Mouse (Mus musculus): ENCODE results near the gene Smg1. TPM values are rescaled to one million over a fixed set of nuclear protein-coding genes. Genes with fewer than 3 reads are reported as not detected.

The Smg1 gene
- total RNA-seq, 2 experiments from 2014 or later, result 22.0 to 26.6 TPM

DNA sequence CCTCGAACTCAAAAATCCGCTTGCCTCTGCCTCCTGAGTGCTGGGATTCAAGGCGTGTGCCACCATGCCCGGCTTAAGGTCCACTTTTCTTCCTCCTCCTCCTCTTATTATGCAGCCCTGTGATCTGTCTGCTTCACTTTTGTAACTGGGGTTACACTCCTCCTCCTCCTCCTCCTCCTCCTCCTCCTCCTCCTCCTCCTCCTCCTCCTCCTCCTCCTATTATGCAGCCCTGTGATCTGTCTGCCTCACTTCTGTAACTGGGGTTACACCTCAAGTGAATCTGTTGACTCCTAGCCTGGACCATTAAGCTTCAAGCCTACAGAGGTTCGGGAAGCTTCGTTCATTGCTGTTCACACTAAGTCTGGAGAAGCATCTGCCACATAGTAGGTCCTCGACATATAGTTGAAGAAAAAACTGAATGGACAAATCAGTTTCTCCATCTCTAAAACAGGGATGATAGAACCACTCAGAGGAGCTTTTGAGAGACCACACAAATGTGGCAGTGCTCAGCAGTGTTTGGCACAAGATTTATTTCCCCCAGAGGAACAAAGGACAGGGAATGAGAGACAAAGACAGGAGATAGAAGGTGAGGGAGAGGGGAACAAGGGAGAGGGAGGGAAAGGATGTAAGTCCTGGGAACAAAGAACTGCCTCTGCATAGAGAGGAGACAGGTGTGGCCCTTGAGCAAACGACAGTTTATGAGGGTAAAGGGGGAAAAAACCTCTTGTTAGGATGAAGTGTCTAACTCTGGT is 126.5 kb downstream of the Smg1 start:
- intact Hi-C loops (cut with DNase I; ENCODE audit: low total_unique reads), result no loop called here
- DNase-seq, result no peak

DNA sequence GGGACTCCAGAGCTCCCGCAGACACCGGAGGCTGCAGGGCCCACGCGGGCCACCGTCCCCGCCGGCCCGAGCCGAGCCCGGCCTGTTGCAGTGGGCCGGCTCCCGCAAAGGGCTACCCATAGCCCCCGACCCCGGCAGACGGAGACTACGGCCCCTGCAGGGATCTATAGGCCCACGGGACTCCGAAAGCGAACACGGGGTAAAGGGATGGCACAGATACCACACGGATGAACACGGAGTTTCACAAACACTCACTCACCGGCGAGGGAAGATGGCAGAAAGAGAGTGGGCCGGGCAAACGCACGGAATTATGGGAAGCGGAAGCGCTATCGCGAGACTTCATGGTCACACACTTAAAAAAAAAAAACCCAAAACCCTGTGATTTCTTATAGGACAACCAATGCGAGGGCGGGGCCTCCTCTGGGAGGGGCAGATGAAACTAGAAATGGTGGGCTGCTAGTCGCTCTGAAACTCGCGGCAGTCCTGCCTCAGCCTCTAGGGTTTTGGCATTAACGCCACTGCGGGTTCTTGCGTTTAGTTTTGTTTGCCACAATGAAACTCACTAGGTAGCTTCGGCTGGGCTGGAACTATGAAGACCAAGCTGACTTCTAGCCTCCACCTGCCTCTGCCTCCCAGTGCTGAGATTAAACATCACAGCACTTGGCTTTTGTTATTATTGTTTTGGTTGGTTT is 127.4 kb downstream of the Smg1 start, which contains the start of gene Rps15a:
Rps15a (minus strand) TSS at position 312 of the 692 bp plus-strand sequence.
- intact Hi-C loops (cut with DNase I; ENCODE audit: low total_unique reads), result no loop called here
- peak; percentile 93 for DNase-seq

DNA sequence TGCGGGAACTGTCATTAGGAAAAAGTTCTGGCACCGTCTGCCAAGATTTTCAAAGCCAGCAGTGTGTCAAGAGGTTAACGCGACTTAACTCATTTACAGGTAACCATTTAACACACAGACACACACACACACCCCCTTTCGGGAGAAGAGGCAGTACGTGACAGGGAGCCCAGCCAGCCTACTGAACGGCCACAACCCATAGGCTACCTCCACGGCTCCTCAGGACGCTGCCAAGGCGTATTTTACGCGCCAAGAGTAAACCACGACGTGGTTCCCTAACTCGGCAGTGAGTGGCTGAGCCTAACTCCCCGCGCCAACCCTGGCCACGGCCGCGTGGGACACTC is 128.0 kb downstream of the Smg1 start:
- DNase-seq, result no peak
- intact Hi-C loops (cut with DNase I; ENCODE audit: low total_unique reads), result no loop called here

DNA sequence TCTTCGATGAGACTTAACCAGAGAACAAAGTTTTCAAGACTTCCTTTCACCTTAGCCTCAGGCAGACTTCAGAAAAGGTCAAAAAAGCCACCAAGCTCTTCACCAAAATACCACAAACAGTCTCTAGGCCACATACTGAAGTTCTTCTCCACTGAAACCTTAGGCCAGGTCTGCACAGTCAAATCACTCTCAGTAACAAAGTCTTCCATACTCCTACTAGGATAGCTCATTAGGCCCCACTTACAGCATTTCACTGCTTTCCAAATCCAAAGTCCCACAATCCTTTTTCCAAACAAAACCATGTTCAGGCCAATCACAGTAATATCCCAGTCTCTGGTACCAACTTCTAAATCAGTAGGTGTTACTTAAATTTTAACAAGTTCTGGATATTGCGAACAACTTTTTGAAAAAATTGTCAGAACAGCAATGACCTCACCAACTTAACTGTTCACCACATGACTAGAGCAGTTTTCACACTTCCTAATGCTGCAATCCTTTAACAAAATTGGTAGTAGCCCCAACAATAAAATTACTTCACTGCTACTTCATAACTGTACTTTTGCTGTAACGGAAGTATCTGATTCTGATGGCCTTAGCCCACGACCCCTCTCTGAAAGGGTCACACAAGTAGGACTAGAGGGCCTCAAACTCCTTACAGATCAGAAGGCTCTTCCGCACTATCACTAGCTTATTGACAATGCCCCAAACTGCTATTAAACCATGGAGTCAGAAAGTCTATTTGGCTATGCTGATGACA is 129.8 kb downstream of the Smg1 start:
- intact Hi-C loops (cut with DNase I; ENCODE audit: low total_unique reads), result loop anchor here (5.0 kb wide), 1 partner anchor 696 kb away; no protein-coding TSS in a partner anchor
- no peak for DNase-seq

DNA sequence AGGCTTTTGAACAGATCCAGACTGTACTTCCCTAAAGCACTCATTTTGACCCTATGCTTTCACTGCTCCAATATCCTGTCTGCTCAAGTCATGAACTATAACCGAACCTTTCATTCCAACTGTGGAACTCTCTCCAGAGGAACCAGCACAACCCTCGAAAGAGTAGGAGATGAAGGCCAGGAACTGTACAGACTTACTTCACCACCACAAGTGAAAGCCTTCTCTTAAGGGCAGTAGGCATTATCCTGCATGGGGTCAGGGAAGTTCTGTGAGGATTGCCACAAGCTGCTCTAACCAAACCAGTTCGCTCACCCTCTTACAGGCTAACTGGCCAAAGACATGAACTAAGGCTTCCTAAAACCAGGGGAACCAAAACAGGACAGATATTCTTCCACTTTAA is 132.3 kb downstream of the Smg1 start:
- no peak for DNase-seq
- intact Hi-C loops (cut with DNase I; ENCODE audit: low total_unique reads), result loop anchor here (5.0 kb wide), 1 partner anchor 694 kb away; no protein-coding TSS in a partner anchor

DNA sequence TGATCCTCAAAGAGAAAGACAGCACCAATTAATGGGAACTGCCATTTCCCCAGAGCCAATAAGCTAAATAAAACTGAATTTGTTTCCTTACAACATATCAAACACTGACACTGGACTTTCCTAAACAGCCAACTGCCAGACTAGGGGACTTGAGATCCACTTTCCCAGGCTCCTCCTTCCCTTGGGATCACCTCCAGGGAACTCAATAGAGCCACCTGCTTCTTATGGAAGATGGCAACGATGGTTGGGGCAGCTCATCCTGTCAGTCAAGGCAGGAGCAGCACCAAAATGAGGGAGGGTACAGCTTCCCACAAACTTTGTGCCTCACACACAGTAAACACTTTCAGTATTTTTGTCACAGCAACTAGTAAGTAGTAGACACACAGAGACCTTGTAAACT is 135.8 kb downstream of the Smg1 start:
- intact Hi-C loops (cut with DNase I; ENCODE audit: low total_unique reads), result no loop called here
- DNase-seq, result no peak

DNA sequence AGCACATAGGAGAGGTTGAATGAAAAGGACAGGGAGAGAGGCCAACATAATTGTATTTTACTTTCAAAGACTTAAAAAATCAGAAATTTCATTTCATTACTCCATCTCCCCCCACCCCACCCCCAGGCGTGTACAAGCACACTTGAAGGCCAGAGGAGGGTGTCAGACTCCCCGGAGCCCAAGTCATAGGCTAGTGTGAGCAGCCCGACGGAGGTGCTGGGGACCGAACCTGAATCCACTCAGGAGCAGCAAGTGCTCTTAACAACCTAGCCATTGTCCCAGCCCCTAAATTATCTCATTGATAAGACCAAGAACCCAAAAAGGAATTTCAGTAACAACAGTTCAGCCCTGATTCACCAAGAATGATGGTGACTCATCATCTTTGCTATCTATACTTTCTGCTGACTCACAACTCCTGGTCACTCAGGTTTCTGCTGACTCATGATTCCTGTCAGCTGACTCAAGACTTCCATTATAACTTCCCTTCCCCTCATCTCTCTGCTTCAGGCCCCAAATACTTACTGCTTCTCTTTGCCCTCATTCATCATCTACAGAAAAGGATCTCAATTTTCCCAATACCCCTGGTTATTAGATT is 138.9 kb downstream of the Smg1 start:
- intact Hi-C loops (cut with DNase I; ENCODE audit: low total_unique reads), result no loop called here

DNA sequence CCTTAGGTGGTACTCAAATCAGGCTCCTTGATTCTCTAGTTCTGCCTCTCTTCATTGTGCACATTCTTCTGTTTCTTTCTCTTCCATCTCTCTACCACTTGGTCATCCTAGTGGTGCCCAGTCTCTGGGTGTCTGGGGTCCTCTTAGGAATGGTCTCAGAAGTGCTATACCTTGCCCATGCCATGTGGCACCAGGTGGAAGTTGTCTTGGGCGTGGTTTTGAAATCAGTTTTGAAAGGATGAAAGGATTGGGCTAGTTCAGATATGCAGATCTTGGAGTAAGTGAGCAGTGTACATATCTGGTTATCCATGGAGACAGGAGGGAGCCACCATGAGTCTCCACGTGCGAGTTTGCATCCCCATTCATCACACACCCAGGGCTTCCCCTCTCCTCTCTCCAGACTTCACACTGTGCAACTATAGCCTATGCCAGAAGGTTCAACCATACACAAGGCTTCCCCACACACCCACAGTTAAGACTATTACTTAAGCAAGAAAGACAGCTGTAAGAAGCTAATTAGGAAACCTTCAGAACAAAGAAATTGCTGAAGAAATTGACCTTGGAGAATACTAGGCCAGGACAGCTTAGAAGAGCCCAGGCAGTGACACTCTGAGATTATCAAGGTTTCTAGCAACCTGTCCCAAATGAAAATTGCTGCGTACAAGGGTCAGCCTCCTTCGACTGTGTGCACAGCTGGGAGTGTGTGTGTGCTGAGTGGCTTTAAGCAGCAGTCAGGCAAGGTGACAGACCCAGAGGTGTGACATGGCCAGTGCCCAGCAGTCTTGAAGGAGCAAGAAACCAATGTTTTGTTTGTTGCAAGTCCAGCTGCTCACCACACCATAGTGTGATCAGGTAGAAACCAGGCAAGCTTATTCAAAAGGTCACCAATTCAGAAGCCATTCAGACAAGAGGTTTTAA is 139.7 kb downstream of the Smg1 start:
- DNase-seq, result no peak
- intact Hi-C loops (cut with DNase I; ENCODE audit: low total_unique reads), result no loop called here

More for the DNA sequence above, 138.9 kb downstream of the Smg1 start:
- no peak for DNase-seq

DNA sequence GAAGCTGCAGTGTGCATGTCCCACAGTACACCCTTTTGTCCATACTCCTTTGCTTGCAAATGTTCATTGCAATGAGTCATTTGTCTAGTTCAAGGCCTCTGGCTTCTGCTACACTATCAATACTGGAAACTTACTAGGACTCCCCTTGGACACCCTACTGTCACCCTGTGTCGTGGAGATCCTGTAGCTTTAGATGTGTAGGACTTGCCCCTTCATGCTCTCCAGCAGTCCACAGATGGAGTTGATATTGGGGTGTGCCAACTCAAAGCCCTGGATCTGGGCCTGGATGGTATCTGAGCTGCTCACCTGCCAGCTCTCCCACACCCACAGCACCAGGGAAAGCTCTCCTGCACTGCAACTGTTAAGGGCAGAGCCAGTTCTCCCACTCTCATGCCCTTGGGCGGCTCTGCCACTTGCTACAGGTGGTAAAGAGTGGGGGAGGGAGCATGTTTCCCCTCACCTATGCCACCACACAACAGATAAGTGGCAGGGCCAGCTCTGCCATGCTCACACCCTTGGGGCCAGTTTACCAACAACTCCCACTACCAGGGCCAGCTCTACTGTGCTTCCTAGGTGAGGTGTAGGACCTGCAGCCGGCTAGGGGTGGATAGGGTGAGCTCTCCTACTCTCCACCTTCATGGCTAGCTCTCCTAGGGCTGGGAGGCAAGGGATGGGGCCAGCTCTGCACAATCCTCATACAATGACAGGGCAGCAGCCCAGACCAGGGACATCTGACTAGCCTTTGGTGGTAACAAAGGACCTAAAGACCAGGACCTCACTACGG is 140.6 kb downstream of the Smg1 start:
- intact Hi-C loops (cut with DNase I; ENCODE audit: low total_unique reads), result no loop called here
- DNase-seq, result no peak

DNA sequence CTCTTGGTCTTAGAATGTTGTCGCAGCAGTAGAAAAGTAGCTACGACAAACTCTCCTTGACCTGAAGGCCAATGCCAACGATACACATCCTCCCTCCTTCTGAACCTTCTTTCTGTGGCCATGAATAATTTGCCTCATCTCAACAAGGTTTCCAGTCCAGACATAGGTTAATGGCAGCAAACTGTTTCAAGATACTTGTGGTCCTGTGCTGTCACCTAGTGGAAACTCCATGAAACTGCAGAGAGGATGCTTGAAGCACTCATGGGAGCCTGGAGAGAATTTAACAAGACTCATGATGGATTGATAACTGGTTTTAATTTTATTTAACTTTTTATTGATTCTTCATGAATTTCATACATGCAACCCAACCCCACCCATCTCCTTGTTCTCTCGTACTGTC is 141.2 kb downstream of the Smg1 start:
- intact Hi-C loops (cut with DNase I; ENCODE audit: low total_unique reads), result no loop called here
- no peak for DNase-seq

DNA sequence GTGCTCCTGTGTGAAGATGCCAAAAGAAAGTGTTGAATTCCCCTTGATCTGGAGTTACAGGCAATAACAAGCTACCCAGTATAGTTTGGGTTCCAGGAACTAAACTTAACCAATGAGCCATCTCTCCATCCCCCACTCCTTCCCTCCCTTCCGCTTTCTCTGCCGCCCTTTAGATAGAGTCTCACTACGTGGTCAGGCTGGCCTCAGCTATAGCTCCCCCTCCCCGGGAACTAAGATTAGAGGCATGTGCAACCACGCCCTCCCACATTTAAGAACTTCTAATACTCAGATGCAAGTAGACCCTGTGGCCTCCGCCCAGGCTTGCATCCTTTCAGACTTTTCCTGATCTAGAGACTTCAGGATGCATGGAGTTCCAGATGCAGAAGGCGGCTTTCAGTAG is 145.9 kb downstream of the Smg1 start:
- intact Hi-C loops (cut with DNase I; ENCODE audit: low total_unique reads), result no loop called here

More for the DNA sequence above, 145.9 kb downstream of the Smg1 start:
- DNase-seq, result no peak

Other genes with a start within 250 kb of the Smg1 start
- 100 to 1,000 TPM; 566 to 601 TPM for gene Rps15a, start 127.5 kb downstream of the Smg1 start, total RNA-seq (2021)
- gene Arl6ip1, start 114.0 kb downstream of the Smg1 start, total RNA-seq (2021), result 10 to 100 TPM; 18.1 to 19.1 TPM
- gene Syt17, start 204.6 kb upstream of the Smg1 start, total RNA-seq (2021), result under 1 TPM; 0.88 to 0.89 TPM
- 10 to 100 TPM; 17.3 to 18.7 TPM for gene Itpripl2, start 248.3 kb upstream of the Smg1 start, total RNA-seq (2021)

All from gastrocnemius, postnatal 14 days (tissue).